Mouse (Mus musculus): ENCODE results near the gene Sprr2a2. TPM values are rescaled to one million over a fixed set of nuclear protein-coding genes. Genes with fewer than 3 reads are reported as not detected.

The Sprr2a2 gene
- 33,133 and 71,165 TPM in 2 replicates for polyA plus RNA-seq (2012; rRNA removed)

DNA sequence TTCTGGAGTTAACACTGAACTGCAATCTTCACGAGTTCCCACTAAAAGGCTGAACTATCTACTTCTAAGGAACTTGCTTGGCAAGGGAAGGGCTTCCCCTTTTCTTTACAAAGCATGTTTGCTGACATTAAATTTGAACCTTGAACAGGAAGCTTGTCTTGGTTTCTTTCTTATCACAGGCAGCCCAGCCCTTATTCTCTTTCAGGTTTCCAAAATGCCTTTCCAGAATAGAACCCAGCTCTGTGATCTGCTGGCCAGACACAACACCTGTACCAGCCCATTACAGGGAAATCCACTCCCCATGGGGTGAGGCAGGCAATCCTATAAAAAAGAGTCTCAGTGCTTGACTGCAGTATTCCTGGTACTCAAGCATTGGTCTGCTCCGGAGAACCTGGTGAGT, at the start of gene Sprr2a2, which contains the start of gene Sprr2a1:
Gene Sprr2a2, plus strand, starts transcription at position 352 of the 400 bp plus-strand sequence.
Gene Sprr2a1, plus strand, starts transcription at position 231 of the 400 bp plus-strand sequence.

GRCm38 (mm10) chr3:92285101-92285500, 69.4 kb downstream of the Sprr2a2 start, which contains the start of gene Sprr2a3:
Gene Sprr2a3, plus strand, starts transcription at chr3:92285417.

Other genes with a start within 250 kb of the Sprr2a2 start
- gene Pglyrp3, start 201.3 kb upstream of the Sprr2a2 start, polyA plus RNA-seq (2012; rRNA removed), result 0.26 and 0.73 TPM in 2 replicates
- gene Lor, start 132.8 kb upstream of the Sprr2a2 start, polyA plus RNA-seq (2012; rRNA removed), result 311 and 1,142 TPM in 2 replicates
- not detected in 2 replicates for gene Prr9, start 92.0 kb upstream of the Sprr2a2 start, polyA plus RNA-seq (2012; rRNA removed)
- not detected in 2 replicates for gene Lelp1, start 73.2 kb upstream of the Sprr2a2 start, polyA plus RNA-seq (2012; rRNA removed)
- gene Sprr2a1, start 121 bp upstream of the Sprr2a2 start, polyA plus RNA-seq (2012; rRNA removed), result 36.4 and 39.0 TPM in 2 replicates
- gene Sprr2a3, start 69.5 kb downstream of the Sprr2a2 start, polyA plus RNA-seq (2012; rRNA removed), result 693 and 1,565 TPM in 2 replicates
- gene Sprr2b, start 100.7 kb downstream of the Sprr2a2 start, polyA plus RNA-seq (2012; rRNA removed), result 9.6 and 30.5 TPM in 2 replicates
- 9.8 and 18.7 TPM in 2 replicates for gene Sprr2d, start 123.2 kb downstream of the Sprr2a2 start, polyA plus RNA-seq (2012; rRNA removed)
- gene Sprr2e, start 136.2 kb downstream of the Sprr2a2 start, polyA plus RNA-seq (2012; rRNA removed), result 3.8 and 5.0 TPM in 2 replicates
- gene Sprr2f, start 149.3 kb downstream of the Sprr2a2 start, polyA plus RNA-seq (2012; rRNA removed), result 2.9 and 7.7 TPM in 2 replicates
- gene Sprr2h, start 169.8 kb downstream of the Sprr2a2 start, polyA plus RNA-seq (2012; rRNA removed), result 0.20 and 0.31 TPM in 2 replicates
- 37.4 and 59.0 TPM in 2 replicates for gene Sprr2i, start 192.1 kb downstream of the Sprr2a2 start, polyA plus RNA-seq (2012; rRNA removed)
- gene Sprr2j-ps, start 202.2 kb downstream of the Sprr2a2 start, polyA plus RNA-seq (2012; rRNA removed), result 16.1 and 18.8 TPM in 2 replicates
- gene Gm9774, start 213.5 kb downstream of the Sprr2a2 start, polyA plus RNA-seq (2012; rRNA removed), result 4.8 and 10.8 TPM in 2 replicates
- gene Sprr2k, start 216.7 kb downstream of the Sprr2a2 start, polyA plus RNA-seq (2012; rRNA removed), result 0.52 and 0.62 TPM in 2 replicates
- gene Sprr1b, start 222.9 kb downstream of the Sprr2a2 start, polyA plus RNA-seq (2012; rRNA removed), result 22.3 and 23.6 TPM in 2 replicates
- gene Sprr3, start 242.8 kb downstream of the Sprr2a2 start, polyA plus RNA-seq (2012; rRNA removed), result 1,016 and 1,618 TPM in 2 replicates

Measured in stomach, adult 2 months (tissue).